Mouse (Mus musculus) lung, embryonic 14.5 days (tissue): Measurements from ENCODE around the gene Lrrc8d. TPM values are rescaled to one million over a fixed set of nuclear protein-coding genes. Genes with fewer than 3 reads are reported as not detected.
A peak's percentile ranks its signal among the peaks of the same experiment; 100 is the strongest.

ENCODE experiments used
- ATAC-seq: fragments of 200-750 bp; cut with Nextera tagmentation; 2 replicates; pipeline ENCODE4 v1.8.0; 2017; ENCODE audit warnings: mild to moderate bottlenecking, moderate TSS enrichment, moderate library complexity; ENCODE audit not compliant: insufficient read depth
- DNase-seq: peaks from one replicate; pipeline ENCODE4 v3.0.0-alpha.2; 2015
- H3K27ac ChIP-seq: fragments of 300-500 bp; sonication (generic); 2 replicates; pipeline ENCODE4 v1.5.1; 2014; ENCODE audit warnings: low read depth, mild to moderate bottlenecking, moderate library complexity
- H3K27me3 ChIP-seq: fragments of 300-500 bp; sonication (generic); 2 replicates; pipeline ENCODE4 v1.6.1; 2014; ENCODE audit warnings: low read length, control low read depth; ENCODE audit not compliant: insufficient read depth
- H3K36me3 ChIP-seq: fragments of 300-500 bp; sonication (generic); 2 replicates; pipeline ENCODE4 v1.6.1; 2014; ENCODE audit warnings: control low read depth; ENCODE audit not compliant: insufficient read depth
- H3K4me1 ChIP-seq: fragments of 300-500 bp; sonication (generic); 2 replicates; pipeline ENCODE4 v1.6.1; 2014; ENCODE audit warnings: antibody characterized with exemption, control low read depth; ENCODE audit not compliant: insufficient read depth
- H3K4me2 ChIP-seq: fragments of 300-500 bp; sonication (generic); 2 replicates; pipeline ENCODE4 v1.6.1; 2014; ENCODE audit warnings: mild to moderate bottlenecking
- H3K4me3 ChIP-seq: fragments of 300-500 bp; sonication (generic); 2 replicates; pipeline ENCODE4 v1.5.1; 2014; ENCODE audit warnings: low read depth, low read length
- H3K9ac ChIP-seq: fragments of 300-500 bp; sonication (generic); 2 replicates; pipeline ENCODE4 v1.6.1; 2014
- H3K9me3 ChIP-seq: fragments of 300-500 bp; sonication (generic); 2 replicates; pipeline ENCODE4 v1.6.1; 2016; ENCODE audit warnings: low read depth, low read length, control low read depth
- CTCF ChIP-seq: IDR thresholded peaks from 2 replicates; pipeline ENCODE4 v1.5.1; 2016; ENCODE audit warnings: antibody characterized with exemption, low read depth
- WGBS: fragments of 180-500 bp; shearing (Covaris S2); extraction: QIAGEN DNeasy Blood & Tissue Kit; methylation state at CpG from one replicate; pipeline ENCODE4 v1.1.7; 2014; 5-methylcytosine and 5-hydroxymethylcytosine counted together
- polyA plus RNA-seq: library from polyadenylated mRNA; unstranded; fragments of >200 nt; fragmentation: Nextera tagmentation; extraction: Ambion mirVana; gene quantifications from 2 replicates; pipeline ENCODE4 v1.2.1, GENCODE M21; 2014

Gene Lrrc8d
- polyA plus RNA-seq, 1 experiment from 2014 or later: 25.0 TPM

DNA sequence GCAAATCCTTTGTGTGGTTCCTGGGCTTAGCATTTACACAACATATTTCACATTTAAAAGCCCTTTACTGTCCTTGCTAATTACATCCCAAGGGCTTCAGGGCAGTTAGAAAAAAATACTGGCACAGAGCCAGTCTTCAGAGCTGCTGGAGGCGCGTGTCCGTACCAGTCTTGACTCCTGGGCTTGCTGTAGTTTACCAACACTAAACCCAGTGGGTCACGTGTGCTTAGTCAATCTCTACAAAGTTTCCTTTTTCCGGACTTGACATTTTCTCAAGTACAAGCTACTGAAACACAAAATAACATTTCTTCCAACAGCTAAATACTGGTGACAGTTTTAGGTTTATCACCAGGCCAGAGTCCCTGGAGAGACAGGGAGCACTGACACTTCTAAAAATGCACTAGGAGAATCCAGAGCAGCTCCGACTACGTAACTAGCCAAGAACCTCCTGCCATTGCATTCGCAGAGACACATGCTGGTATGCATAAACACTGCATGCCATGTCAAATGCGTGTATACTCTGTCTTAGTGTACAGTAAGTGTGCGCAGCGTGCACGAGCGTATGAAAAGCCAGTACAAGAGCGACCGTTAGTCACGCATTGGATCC, 168.2 kb downstream of the Lrrc8d start:
- no peaks in the 10 kb centered on the region for H3K36me3 ChIP-seq
- H3K27me3 ChIP-seq: no peaks in the 10 kb centered on the region
- TF ChIP-seq CTCF: peak; percentile 11; the same call in 1 of the 2 replicates
- ATAC-seq: peak; percentile 76
- H3K9ac ChIP-seq: no peak overlapping the region
- H3K9me3 ChIP-seq: no peaks in the 10 kb centered on the region
- peak; percentile 86 for DNase-seq
- peak overlapping the region; percentile 47; the same call in 1 of the 2 replicates for H3K27ac ChIP-seq
- no peak overlapping the region for H3K4me3 ChIP-seq
- 43% methylated on average over 16 of the region's 16 CpGs for WGBS
- peak overlapping the region; percentile 34; the same call in 1 of the 2 replicates for H3K4me2 ChIP-seq
- peaks cover 9% of the 10 kb centered on the region for H3K4me1 ChIP-seq

- Histone ChIP-seq H3K27me3 (no peaks in the 10 kb centered on the region), H3K36me3 (no peaks in the 10 kb centered on the region), H3K4me1 (peaks cover 9% of the 10 kb centered on the region), H3K9me3 (no peaks in the 10 kb centered on the region), H3K9ac (no peak overlapping the region), H3K4me3 (no peak overlapping the region), H3K4me2 (peak overlapping the region; percentile 34; the same call in 1 of the 2 replicates), H3K27ac (no peak overlapping the region)
- peak; percentile 94 for DNase-seq
- 25% methylated on average over 3 of the region's 3 CpGs for whole genome bisulfite sequencing
- TF ChIP-seq CTCF: peak; percentile 96
- ATAC-seq: peak; percentile 74
Measured at GRCm38 (mm10) chr5:105868593-105868992, 168.8 kb downstream of the Lrrc8d start.

DNA sequence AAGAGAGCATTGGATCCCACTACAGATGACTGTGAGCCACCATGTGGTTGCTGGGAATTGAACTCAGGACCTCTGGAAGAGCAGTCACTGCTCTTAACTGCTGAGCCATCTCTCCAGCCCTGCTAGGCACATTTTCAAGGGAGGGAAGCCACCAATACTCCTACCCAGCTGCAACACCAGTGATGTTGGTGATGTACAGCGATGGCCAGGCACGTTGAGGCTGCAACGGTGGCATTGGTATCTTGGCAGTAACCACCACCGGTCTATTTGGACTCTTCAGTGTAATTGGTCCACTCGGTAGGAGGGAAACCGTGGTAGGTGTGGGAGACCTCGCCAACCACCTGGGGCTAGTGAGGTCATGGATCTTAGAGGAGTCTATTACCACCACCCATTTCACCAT, 170.0 kb downstream of the Lrrc8d start:
- no peak for TF ChIP-seq CTCF
- Histone ChIP-seq H3K4me1 (peaks cover 9% of the 10 kb centered on the region), H3K4me2 (no peak overlapping the region), H3K9ac (no peak overlapping the region), H3K9me3 (no peaks in the 10 kb centered on the region), H3K27me3 (no peaks in the 10 kb centered on the region), H3K27ac (no peak overlapping the region), H3K4me3 (no peak overlapping the region), H3K36me3 (no peaks in the 10 kb centered on the region)
- ATAC-seq (no peak), DNase-seq (no peak)
- 81% methylated on average over 7 of the region's 7 CpGs for WGBS

DNA sequence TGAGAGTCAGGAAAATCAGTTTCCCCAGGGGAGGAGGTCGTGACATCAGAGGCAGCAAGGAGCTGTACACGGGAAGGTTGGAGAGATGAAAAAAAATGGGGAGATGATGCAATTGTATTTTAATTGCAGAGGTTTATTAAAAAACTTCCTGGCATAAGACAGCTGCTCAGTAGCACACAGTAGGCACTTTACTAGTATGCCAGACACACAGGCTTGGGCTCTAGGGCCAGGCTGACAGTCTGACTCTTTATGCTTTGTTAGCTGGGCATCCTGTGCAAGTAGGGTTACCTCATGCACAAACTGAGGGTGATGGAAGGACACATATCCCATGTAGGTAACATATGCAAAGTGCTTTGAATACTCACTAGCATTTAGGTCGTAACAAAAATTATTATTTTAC, 171.4 kb downstream of the Lrrc8d start:
- H3K9ac ChIP-seq: no peak overlapping the region
- no peak for TF ChIP-seq CTCF
- 62% methylated on average over 3 of the region's 3 CpGs for WGBS

GRCm38 (mm10) chr5:105872176-105872575, 172.4 kb downstream of the Lrrc8d start:
- H3K27ac ChIP-seq: no peak overlapping the region
- ATAC-seq (no peak), DNase-seq (no peak)
- H3K9me3 ChIP-seq: no peaks in the 10 kb centered on the region
- no peak for TF ChIP-seq CTCF
- peaks cover 9% of the 10 kb centered on the region for H3K4me1 ChIP-seq
- H3K36me3 ChIP-seq: no peaks in the 10 kb centered on the region
- no peak overlapping the region for H3K9ac ChIP-seq
- no peak overlapping the region for H3K4me3 ChIP-seq
- no peaks in the 10 kb centered on the region for H3K27me3 ChIP-seq
- H3K4me2 ChIP-seq: no peak overlapping the region
- 74% methylated on average over 8 of the region's 8 CpGs for WGBS

More for the DNA sequence above, 171.4 kb downstream of the Lrrc8d start:
- no peak for ATAC-seq
- Histone ChIP-seq H3K4me2 (no peak overlapping the region), H3K4me1 (peaks cover 9% of the 10 kb centered on the region), H3K4me3 (no peak overlapping the region), H3K27me3 (no peaks in the 10 kb centered on the region), H3K36me3 (no peaks in the 10 kb centered on the region), H3K9me3 (no peaks in the 10 kb centered on the region), H3K27ac (no peak overlapping the region)
- DNase-seq: no peak

- no peak overlapping the region for H3K4me3 ChIP-seq
- no peaks in the 10 kb centered on the region for H3K36me3 ChIP-seq
- peaks cover 6% of the 10 kb centered on the region for H3K4me1 ChIP-seq
- whole genome bisulfite sequencing: 52% methylated on average over 7 of the region's 7 CpGs
- H3K4me2 ChIP-seq: no peak overlapping the region
- ATAC-seq (no peak), DNase-seq (no peak)
- no peaks in the 10 kb centered on the region for H3K27me3 ChIP-seq
- no peak overlapping the region for H3K27ac ChIP-seq
- H3K9ac ChIP-seq: no peak overlapping the region
- no peaks in the 10 kb centered on the region for H3K9me3 ChIP-seq
- no peak for TF ChIP-seq CTCF
Measured at GRCm38 (mm10) chr5:105872916-105873315, 173.1 kb downstream of the Lrrc8d start.

DNA sequence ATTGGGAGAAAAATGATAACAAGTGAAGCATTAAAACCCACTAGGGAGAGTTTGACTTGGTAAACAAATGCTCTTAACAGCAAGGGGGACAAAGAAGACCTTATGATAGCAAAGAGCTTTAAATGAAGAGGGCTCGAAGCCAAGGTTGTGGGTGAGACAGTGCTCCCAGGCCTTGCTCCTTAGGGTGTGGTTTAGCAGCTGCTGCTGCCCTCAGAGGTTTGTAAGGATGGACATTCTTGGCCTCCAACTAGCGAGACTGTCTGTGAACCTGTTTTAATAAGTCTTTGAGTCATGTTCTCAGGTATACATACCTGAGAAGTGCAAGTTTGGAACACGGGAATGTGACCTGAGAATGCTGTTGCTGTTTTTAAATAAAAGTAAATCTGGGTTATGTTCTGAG, 174.0 kb downstream of the Lrrc8d start:
- DNase-seq: no peak
- no peak for TF ChIP-seq CTCF
- WGBS: 63% methylated on average over 3 of the region's 3 CpGs
- no peaks in the 10 kb centered on the region for H3K27me3 ChIP-seq
- no peak overlapping the region for H3K27ac ChIP-seq
- no peaks in the 10 kb centered on the region for H3K36me3 ChIP-seq
- H3K9me3 ChIP-seq: no peaks in the 10 kb centered on the region
- no peak overlapping the region for H3K4me2 ChIP-seq
- H3K4me1 ChIP-seq: 0 out of 2 replicates have a peak, but pooled peaks cover 6% of the 10 kb centered on the region
- H3K4me3 ChIP-seq: no peak overlapping the region
- ATAC-seq: no peak
- H3K9ac ChIP-seq: no peak overlapping the region
